Mouse (Mus musculus) retina, embryonic 14.5 days (tissue): ENCODE data around the gene Cluh.

Experiments used
- DNase-seq: peaks from one replicate; pipeline ENCODE4 v3.0.0-alpha.2; 2015; ENCODE audit warnings: low spot score

Gene Cluh

DNA sequence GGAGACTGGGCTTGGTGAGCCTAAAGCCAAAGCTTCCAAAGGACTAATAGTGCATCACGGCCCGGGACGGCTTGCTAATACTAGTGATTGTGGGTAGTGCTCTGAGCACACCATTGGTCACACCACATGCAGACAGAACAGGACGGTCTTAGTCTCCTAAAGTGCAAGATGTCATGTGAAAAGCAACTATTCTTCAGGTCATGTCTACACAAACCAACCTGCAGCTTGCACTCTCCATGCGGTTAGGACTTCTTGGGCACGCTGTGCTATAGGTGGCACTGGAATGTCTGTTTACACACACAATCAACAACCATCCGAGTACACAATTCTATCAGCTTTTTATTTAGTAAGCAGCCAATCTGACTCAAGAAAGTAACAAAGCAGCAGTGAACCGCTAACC, 25.4 kb downstream of the Cluh start:
- DNase-seq, result no peak

DNA sequence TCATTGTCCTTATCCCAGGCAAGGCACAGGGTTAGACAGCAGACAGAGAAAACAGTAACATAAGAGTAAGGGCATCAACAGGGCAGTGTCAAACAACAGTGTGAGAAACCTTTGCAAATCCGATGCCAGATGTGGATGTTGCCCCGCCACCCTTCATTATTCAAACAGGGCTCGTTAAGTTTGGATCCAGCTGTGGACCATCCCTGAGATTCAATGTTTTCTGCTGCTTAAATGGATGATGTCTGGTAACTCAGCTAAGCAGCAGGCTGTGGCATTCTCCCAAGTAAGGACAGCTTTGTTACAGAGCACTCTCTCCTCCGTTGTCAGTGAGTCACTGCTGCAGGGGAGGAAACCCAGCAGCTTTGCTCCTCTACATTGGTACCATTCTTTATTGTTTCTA, 25.9 kb downstream of the Cluh start:
- DNase-seq, result no peak

DNA sequence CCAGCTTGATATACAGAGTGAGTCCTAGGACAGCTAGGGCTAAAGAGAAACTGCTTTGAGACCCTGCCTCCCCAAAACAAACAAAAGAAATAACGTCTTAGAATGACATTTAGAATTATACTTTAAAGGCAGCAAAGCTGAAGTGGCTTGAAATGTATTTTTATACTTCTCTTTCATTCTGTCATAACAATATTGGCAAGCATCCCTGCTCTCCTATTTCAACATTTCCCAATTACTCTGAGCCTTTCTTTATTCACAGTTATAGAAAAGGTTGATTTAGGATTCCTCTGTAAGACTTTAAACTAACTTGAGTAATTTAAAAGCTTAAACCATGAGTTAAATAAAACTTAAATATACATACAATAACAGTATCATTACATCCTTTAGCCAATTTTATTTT, 42.9 kb downstream of the Cluh start:
- DNase-seq, result no peak

DNA sequence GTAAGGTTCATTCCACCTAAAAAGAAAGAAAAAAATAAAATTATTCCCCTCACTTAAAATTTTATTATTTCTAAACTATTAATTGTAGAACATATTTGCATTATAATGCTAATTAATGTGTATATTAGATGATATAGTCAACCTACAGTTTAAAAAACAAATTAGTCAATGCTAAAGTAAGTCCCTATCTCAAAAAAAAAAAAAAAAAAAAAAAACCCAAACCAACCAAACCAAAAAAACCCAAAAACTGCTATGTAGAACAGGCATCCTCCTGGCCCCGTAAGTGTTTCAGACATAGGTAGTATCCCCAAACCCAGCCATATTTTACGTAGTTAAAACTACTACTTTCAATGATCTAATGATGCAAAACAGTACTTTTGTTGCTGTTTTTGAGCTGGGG, 50.2 kb downstream of the Cluh start:
- no peak for DNase-seq

DNA sequence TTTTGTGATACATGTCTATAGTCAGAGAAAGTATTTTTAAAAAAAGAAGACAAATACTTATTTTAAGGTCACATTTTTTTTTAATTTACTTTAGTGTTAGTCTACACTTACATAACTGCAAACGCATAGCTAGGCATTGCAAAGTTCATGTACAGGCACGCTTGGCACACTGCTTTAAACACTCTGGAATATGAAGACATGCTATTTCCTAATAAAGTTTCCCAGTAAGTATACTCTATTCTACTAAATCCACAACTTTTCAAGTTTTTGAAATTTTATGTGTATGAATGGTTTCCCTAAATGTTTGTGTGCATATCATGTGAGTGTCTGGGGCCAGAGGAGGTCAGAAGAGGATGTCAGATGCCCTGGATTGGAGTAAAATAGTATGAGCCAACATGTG, 54.8 kb downstream of the Cluh start:
- DNase-seq, result no peak

DNA sequence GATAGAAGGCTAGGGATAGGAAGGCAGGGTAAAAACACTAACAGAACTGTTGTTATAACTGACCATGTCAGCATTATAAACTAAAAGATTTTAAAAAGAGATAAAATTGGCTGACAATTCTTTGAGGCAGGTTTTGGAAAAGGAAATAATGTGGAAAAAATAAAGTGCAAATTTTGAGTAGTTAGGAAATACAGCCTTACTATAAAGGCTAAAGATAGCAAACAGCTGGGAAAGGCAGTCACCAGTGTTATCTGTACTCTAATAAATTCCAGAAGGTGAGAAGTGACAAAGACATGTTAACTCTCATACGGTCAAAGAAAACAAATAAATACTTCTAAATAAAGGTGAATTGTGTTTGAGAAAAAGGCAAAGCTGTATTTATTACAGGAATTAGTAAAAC, 59.5 kb downstream of the Cluh start:
- DNase-seq, result no peak

DNA sequence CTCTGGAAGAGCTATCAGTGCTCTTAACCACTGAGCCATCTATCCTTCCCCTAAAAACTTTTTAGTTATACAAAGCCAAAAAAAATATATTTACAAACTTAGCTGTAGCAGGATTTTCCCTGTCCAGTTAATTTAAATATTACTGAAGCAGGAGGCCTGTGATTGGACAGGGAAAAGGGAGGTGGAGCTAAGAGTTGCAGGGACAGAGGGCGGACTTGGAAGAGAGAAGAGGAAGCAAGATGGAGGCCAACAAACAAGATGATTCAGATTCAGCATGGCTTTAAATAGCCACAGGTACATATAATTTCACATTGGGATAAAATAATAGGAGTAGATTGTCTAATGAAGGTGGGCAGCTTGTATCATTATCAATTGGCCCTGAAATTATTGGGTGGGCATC, 61.4 kb downstream of the Cluh start:
- no peak for DNase-seq

DNA sequence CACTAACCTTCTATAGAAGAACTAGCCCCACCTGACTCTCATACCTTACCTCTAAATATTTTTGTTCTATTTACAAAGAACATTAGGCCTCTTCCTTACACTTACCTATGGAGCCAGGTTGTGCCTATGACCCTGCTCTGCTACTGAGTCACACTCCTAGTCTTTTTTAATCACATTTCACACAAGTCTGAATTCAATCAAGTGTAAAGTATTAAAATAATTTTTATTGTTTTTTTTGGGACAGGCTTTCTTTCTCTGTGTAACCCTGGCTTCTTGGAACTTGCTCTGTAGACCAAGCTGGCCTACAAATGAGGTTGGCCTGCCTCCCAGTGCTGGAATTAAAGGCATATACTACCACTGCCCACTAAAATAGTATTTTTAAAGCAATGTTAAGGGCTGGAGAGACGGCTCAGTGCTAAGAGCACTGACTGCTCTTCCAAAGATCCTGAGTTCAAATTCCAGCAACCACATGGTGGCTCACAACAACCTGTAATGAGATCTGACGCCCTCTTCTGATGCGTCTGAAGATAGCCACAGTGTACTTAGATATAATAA, 66.8 kb downstream of the Cluh start:
- no peak for DNase-seq
